Mouse (Mus musculus) embryonic fibroblast, embryonic 13.5 days (primary cell): ENCODE results near the gene Cabp4. TPM values are rescaled to one million over a fixed set of nuclear protein-coding genes. Genes with fewer than 3 reads are reported as not detected.
A peak's percentile ranks its signal among the peaks of the same experiment; 100 is the strongest.
"Not testable (repeated sequence)": the region's sequence is repeated elsewhere in the genome, so short reads cannot be mapped to it uniquely, and the experiment has no call there.

ENCODE experiments used
- H3K27ac ChIP-seq: 2 replicates; pipeline ENCODE4 v1.5.1; 2012; ENCODE audit warnings: low read length, control low read depth, inconsistent platforms; ENCODE audit not compliant: insufficient read depth
- H3K4me1 ChIP-seq: 2 replicates; pipeline ENCODE4 v1.6.1; 2011; ENCODE audit warnings: low read length; ENCODE audit not compliant: control insufficient read depth, insufficient read depth
- H3K4me3 ChIP-seq: 2 replicates; pipeline ENCODE4 v1.5.1; 2011; ENCODE audit warnings: mild to moderate bottlenecking, control low read depth, low read length; ENCODE audit not compliant: insufficient read depth
- CTCF ChIP-seq: IDR thresholded peaks from 2 replicates; pipeline ENCODE4 v1.5.1; 2011; ENCODE audit warnings: mild to moderate bottlenecking, control low read depth, low read length, moderate library complexity, borderline replicate concordance; ENCODE audit not compliant: insufficient read depth
- POLR2A ChIP-seq: IDR thresholded peaks from 2 replicates; pipeline ENCODE4 v1.6.1; 2011; ENCODE audit warnings: low read depth, mild to moderate bottlenecking, control low read depth, low read length, moderate library complexity
- polyA plus RNA-seq: library from polyadenylated mRNA; stranded (reverse); fragments of >200 nt; gene quantifications from 2 replicates; pipeline ENCODE4 v1.2.4, GENCODE M21; 2011; ENCODE audit warnings: low read depth; ENCODE audit not compliant: missing spikeins, insufficient read length

The Cabp4 gene
- polyA plus RNA-seq, 1 experiment = not detected

DNA sequence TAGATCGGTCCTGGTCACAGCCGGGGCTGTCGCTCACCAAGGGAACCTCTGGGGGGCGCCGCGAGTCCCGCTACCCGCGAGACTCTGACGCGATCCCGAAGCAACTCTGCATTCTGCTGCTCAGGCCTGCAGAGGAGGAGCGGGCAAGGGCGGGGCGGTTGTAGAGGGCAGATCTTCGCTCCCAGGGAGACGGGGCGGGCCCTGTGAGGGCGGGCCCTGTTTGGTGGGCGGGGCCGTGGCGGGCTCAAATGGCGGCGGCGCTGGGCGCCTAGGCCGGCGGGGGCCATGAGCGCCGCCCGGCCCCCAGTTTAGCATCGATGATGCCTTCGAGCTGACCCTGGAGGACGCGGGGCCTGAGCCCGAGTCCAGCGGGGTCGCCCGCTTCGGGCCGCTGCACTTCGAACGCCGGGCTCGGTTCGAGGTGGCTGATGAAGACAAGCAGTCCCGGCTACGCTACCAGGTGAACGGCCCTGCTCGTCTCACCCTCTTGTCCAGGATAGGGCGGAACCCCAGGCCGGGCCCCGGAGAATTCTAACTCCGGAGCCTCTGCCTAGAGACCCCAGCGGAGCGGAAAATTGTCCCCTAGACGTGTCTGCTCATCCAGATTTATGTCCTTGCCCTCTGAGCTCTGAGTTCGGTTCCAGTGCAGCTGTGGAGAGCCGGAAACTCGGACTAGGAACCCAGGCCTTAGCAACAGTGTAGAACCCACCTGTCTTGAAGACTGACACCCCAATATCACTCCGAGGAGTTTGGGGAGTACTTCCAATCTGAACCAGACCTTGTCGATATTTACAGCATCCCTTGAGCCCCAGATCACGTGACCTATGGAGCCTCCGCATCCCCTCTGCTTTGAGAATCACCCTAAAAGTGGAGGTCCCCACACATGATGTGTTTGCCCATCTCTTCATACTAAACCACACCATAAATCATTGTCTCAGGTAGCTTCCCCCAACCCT lies 17.8 kb downstream of the Cabp4 start, which contains the start of gene Aip:
TSS of gene Aip (minus strand) at position 118 of the 956 bp plus-strand sequence.
- TF ChIP-seq CTCF = peak; percentile 42; the same call in 1 of the 2 replicates
- peak; percentile 84 for TF ChIP-seq POLR2A
- peak within 1 kb of the TSS; percentile 96 for H3K4me3 ChIP-seq
- H3K4me1 ChIP-seq = peaks cover 3% of the 10 kb centered on the region; the same call in 1 of the 2 replicates
- H3K27ac ChIP-seq = peak within 1 kb of the TSS; percentile 29; the same call in 1 of the 2 replicates

DNA sequence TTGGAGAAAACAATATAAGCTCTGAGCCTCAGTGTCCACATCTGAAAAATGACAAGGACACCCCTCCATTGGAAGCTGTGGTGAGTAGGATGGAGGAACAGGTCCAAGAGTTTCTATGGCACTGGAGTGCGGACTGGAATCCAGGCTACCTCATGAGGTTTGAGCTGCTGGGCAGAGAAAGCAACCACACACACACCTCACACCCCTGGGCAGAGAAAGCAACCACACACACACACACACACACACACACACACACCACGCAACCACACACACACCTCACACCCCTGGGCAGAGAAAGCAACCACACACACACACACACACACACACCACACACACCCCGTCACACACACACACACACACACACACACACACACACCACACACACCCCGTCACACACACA lies 18.6 kb downstream of the Cabp4 start:
- peak overlapping the region; percentile 35; the same call in 1 of the 2 replicates for H3K4me3 ChIP-seq
- 0 out of 2 replicates have a peak overlapping the region, but pooled peaks have one; percentile 29 for H3K27ac ChIP-seq
- not testable (repeated sequence) for H3K4me1 ChIP-seq

DNA sequence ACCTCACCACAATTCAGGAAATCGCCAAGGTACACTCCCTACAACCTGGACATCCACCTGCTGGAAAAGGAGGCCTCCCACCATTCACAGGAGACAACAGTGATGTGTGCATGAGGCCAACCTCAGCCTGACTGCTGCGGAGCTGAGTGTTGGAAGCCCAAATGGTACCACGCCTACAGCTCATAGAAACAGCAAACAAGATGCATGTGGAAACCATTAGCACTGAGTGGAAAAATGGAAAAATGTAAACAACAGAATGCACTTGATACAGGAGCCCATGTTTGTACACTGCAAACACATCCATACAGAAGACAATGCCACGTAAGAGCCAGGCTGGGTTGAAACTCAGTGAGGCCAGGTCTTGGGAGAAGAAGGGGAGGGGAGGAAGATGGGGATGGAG lies 19.4 kb downstream of the Cabp4 start:
- Histone ChIP-seq H3K4me1 (no peaks in the 10 kb centered on the region), H3K27ac (no peak overlapping the region), H3K4me3 (no peak overlapping the region)
- no peak for TF ChIP-seq CTCF
- TF ChIP-seq POLR2A = no peak

DNA sequence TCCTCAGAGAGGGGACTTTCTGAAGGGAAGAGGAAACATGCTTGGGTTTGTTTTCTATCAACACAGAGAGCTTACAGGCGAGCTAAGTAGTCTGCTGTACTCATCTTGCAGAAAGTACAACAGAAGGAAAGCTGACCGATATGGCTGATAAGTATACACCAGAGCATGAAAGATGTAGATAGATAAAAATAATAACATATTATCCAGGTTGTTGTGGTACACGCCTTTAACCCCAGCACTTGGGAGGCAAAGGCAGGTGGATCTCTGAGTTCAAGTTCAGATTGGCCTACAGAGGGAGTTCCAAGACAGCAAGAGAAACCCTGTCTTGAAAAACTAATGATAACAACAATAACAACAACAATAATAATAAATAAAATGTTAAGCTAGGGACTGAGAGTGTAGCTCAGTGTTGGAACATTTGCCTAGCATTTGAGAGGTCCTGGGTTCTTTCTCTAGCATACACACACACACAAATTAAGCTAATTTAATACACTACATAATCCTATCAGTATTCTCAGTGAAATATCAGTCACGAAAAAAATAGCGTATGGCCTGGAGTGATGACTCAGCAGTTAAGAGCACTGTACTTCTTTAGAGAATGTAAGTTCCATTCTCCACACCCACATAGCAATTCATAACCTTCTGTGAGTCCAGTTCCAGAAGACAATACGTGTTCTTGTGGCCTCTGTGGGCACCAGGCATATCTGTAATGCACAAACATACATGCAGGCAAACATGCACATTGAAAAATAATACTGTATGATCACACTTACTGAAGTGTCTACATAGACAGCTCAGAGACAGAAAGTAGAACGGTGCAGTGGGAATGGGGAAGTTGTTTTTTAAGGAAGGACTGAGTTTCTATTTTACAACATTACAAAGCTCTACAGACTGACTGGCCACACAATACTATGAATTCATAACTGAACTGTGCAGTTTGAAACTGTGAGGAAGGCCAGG lies 21.1 kb downstream of the Cabp4 start:
- peak overlapping the region; percentile 16; the same call in 1 of the 2 replicates for H3K27ac ChIP-seq
- no peak overlapping the region for H3K4me3 ChIP-seq
- TF ChIP-seq CTCF (no peak), POLR2A (no peak)
- H3K4me1 ChIP-seq = no peaks in the 10 kb centered on the region

DNA sequence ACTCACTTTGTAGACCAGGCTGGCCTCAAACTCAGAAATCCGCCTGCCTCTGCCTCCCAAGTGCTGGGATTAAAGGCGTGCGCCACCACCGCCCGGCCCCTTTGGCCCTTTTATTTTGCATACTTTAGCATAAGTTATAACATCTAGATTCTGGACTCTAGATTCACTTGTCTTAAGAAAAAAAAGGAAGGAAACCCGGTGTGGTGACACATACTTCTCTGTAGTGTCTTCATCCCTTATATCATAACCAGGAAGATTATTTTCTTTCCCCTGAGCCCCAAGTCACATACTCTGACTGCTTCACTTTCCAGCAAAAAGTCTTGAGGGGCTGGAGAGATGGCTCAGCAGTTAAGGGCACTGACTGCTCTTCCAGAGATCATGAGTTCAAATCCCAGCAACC lies 21.9 kb downstream of the Cabp4 start:
- not testable (repeated sequence) for H3K4me3 ChIP-seq, H3K27ac ChIP-seq, H3K4me1 ChIP-seq

DNA sequence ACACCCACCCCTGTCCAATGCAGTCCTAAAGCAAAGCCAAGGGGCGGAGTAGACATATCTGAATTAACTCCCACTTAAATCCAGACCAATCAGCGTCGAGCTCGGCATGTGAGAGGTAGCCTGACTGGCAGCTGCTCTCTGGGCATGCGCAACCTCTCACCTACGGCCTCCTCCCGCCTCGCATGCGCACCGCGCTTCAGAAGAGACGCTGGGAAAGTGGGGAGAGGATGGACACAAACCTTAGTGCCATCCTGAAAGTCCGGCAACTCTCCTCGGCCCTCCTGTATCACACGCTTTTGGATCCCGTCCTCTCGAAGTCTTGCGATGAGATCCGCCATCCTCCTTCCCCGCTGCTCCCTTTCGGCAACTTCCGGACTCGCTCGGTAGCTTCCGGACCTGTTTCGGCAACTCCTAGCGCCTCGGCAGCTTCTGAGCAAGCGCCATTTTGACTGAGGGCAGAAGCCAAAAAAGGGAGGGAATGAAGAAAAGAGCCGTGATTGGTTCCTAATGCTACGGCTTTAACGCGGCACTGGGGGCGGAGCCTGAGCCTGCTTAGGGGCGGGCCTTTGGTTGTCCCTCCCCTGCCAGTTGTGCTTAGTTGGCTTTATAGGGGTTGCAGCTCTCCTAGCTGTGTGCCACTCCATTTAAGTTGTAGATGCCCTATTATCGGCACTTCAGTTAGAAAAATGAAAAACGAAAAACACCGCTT lies 22.6 kb downstream of the Cabp4 start:
- TF ChIP-seq CTCF (no peak), POLR2A (peak; percentile 83)
- H3K27ac ChIP-seq = peak overlapping the region; percentile 57
- H3K4me3 ChIP-seq = peak overlapping the region; percentile 41
- no peaks in the 10 kb centered on the region for H3K4me1 ChIP-seq

DNA sequence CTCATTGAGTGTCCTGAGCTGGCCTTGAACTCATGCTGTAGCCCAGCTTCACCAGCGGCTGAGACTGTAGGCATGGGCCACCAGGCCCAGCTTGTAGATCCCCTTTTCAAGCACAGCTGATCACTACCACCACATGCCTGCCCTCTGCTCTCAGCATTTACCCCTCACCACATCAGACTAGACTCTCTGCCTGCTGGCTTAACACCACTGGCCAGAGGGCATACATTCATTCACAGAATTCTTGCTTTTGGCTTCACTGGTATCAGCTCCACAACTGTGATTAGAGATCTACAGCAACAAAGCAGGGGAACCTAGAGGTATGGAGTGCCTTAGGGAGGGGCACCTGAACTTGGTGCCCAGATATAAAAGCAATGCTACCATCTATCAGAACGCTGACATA lies 23.3 kb downstream of the Cabp4 start:
- Histone ChIP-seq H3K4me3 (no peak overlapping the region), H3K27ac (no peak overlapping the region), H3K4me1 (no peaks in the 10 kb centered on the region)
- TF ChIP-seq CTCF = no peak
- no peak for TF ChIP-seq POLR2A

DNA sequence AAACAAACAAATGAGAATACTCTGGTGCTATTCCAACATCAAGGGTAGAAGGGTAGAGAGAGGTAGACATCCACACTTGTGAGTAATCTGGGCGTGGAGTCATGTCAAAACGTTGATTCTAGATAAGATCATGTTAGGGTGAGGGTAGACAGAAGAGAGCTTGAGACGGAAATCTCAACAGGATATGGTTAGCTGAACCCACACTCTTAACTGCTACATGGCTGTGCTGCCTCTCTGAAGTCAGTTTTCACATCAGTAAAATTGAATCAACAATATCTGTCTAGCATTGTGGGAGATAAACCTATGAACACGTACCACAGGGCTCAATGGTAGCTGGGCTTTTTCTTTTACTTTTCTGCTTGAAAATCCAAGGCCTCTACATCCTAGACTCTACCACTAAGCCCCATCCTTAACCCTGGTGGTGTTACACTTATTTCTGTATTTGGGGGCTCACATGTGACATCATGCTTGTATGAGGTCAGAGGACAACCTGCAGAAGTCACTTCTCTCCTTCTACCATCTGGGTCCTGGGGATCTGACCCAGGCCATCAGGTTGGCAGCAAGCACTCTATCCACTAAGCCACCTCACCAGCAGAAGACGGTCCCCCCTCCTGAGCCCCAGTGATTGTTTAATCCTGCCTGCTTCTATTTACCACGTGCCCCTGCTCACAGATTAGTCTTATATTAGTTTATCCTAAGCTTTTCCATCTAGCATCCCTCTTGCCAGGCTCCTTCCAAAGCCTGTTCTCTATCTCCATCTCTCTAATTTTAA lies 23.9 kb downstream of the Cabp4 start:
- Histone ChIP-seq H3K4me3 (no peak overlapping the region), H3K27ac (no peak overlapping the region), H3K4me1 (no peaks in the 10 kb centered on the region)
- TF ChIP-seq POLR2A = no peak

DNA sequence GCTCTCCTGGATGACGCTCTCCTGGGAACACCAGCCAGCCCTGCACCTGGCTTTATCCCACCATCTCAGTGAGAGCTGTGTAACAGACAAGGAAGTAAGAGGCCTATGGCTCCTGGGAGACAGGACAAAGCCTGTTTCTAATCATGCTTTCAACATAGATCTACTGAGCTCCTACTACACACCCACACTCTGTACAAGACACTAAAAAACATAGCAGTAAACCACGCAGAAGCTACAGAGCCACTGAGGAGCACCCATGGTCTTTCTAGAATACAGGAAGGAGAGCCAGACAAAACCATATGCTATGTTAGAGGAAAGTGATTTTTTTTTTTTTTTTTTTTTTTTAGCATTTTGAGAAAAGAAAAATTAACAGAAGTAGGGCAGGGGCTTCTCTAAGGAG lies 25.5 kb downstream of the Cabp4 start:
- TF ChIP-seq CTCF (no peak), POLR2A (no peak)
- no peak overlapping the region for H3K4me3 ChIP-seq
- H3K27ac ChIP-seq = no peak overlapping the region
- no peaks in the 10 kb centered on the region for H3K4me1 ChIP-seq
